ENCODE assay signal across 21 mouse cellular contexts in genomic region chr11:62194217-62194616, GRCm38 (mm10). TPM values are rescaled to one million over a fixed set of nuclear protein-coding genes. Genes with fewer than 3 reads are reported as not detected.
DNase-seq lines count a peak whose midpoint lies in the region; ATAC-seq and TF ChIP-seq lines count a peak whose summit lies in the region.
"Had no signal": no experiment of that assay in that cellular context is flagged by ENCODE, and none has a peak within 500 bp of the region (broad histone marks: within the 10 kb centered on the region; RNA-seq: fewer than 3 reads in every experiment).

No protein-coding gene starts in this region.

- no peaks in the 10 kb centered on the region for H3K27me3 ChIP-seq in intestine, embryonic 14.5 days (replicated peaks; ENCODE audit: control insufficient read depth, insufficient read depth, low read length)
- no peaks in the 10 kb centered on the region for H3K27me3 ChIP-seq in intestine, embryonic 15.5 days (replicated peaks)
- no peaks in the 10 kb centered on the region for H3K27me3 ChIP-seq in intestine, postnatal 0 days (replicated peaks; ENCODE audit: control insufficient read depth, insufficient read depth, low read length)
- no peaks in the 10 kb centered on the region for H3K27me3 ChIP-seq in intestine, embryonic 16.5 days (replicated peaks; ENCODE audit: control insufficient read depth, insufficient read depth, low read length)
- H3K27me3 ChIP-seq: CH12.LX, Patski had no signal

- TF ChIP-seq CTCF in intestine, postnatal 0 days (IDR thresholded peaks at IDR 0.05; ENCODE audit: low read depth) = no peak

- no peak overlapping the region for H3K27ac ChIP-seq in intestine, embryonic 14.5 days (ENCODE audit: low read depth)
- H3K27ac ChIP-seq in intestine, embryonic 15.5 days = no peak overlapping the region
- H3K27ac ChIP-seq in intestine, postnatal 0 days (ENCODE audit: low read depth, low read length) = no peak overlapping the region
- no peak overlapping the region for H3K27ac ChIP-seq in intestine, embryonic 16.5 days (ENCODE audit: low read length)

- H3K36me3 ChIP-seq in intestine, embryonic 14.5 days (ENCODE audit: control insufficient read depth, insufficient read depth, low read length) = no peaks in the 10 kb centered on the region
- no peaks in the 10 kb centered on the region for H3K36me3 ChIP-seq in intestine, embryonic 15.5 days
- H3K36me3 ChIP-seq in intestine, postnatal 0 days (ENCODE audit: control insufficient read depth, insufficient read depth) = no peaks in the 10 kb centered on the region; the same call in 1 of the 2 replicates
- H3K36me3 ChIP-seq in intestine, embryonic 16.5 days (ENCODE audit: control insufficient read depth, insufficient read depth, low read length) = no peaks in the 10 kb centered on the region
- H3K36me3 ChIP-seq: G1E had no signal

- H3K9me3 ChIP-seq in intestine, embryonic 14.5 days (ENCODE audit: control insufficient read depth, low read length) = no peaks in the 10 kb centered on the region
- H3K9me3 ChIP-seq in intestine, embryonic 15.5 days = no peaks in the 10 kb centered on the region
- H3K9me3 ChIP-seq in intestine, postnatal 0 days (ENCODE audit: control insufficient read depth) = no peaks in the 10 kb centered on the region
- H3K9me3 ChIP-seq in intestine, embryonic 16.5 days (ENCODE audit: control insufficient read depth, low read length) = no peaks in the 10 kb centered on the region

- no peak overlapping the region for H3K4me3 ChIP-seq in intestine, embryonic 14.5 days (ENCODE audit: low read depth, low read length)
- no peak overlapping the region for H3K4me3 ChIP-seq in intestine, embryonic 15.5 days (replicated peaks)
- H3K4me3 ChIP-seq in intestine, postnatal 0 days (ENCODE audit: low read depth, low read length) = no peak overlapping the region
- H3K4me3 ChIP-seq in intestine, embryonic 16.5 days (ENCODE audit: low read length) = no peak overlapping the region

- no peak overlapping the region for H3K9ac ChIP-seq in intestine, embryonic 14.5 days (ENCODE audit: low read length)
- no peak overlapping the region for H3K9ac ChIP-seq in intestine, embryonic 15.5 days
- no peak overlapping the region for H3K9ac ChIP-seq in intestine, postnatal 0 days (ENCODE audit: low read depth, low read length)
- H3K9ac ChIP-seq in intestine, embryonic 16.5 days (ENCODE audit: low read depth, low read length) = no peak overlapping the region

- ATAC-seq in intestine, embryonic 14.5 days (replicated peaks; ENCODE audit: low FRiP score, low TSS enrichment, low read depth) = no peak
- ATAC-seq in intestine, embryonic 15.5 days = no peak
- ATAC-seq in intestine, postnatal 0 days = peak; percentile 85
- no peak for ATAC-seq in intestine, embryonic 16.5 days
- ATAC-seq: activated CD4-positive, CD25-positive, alpha-beta regulatory T cell, adult 4 months; CD4-positive, CD25-positive, alpha-beta regulatory T cell, adult 4 months; Patski had no signal

- peak; percentile 55 for DNase-seq in heart, adult 11 months
- DNase-seq in heart, postnatal 14 days = no peak
- DNase-seq in intestine, embryonic 14.5 days (ENCODE audit: low spot score) = peak; percentile 31
- DNase-seq: adrenal gland, adult 2 months; adrenal gland, adult 8-10 months; adrenal gland, postnatal 10 days; adrenal gland, postnatal 14 days; adrenal gland, postnatal 25 days; adrenal gland, postnatal 36 days; B cell, adult 2 months; cerebellum, adult 11 months; cerebellum, adult 11-12 months; cerebellum, adult 18-20 months had no signal

- no peak overlapping the region for H3K4me2 ChIP-seq in intestine, embryonic 14.5 days (ENCODE audit: low read length)
- no peak overlapping the region for H3K4me2 ChIP-seq in intestine, embryonic 15.5 days (replicated peaks)
- no peak overlapping the region for H3K4me2 ChIP-seq in intestine, postnatal 0 days (replicated peaks; ENCODE audit: low read depth)
- H3K4me2 ChIP-seq in intestine, embryonic 16.5 days (ENCODE audit: low read depth, low read length) = no peak overlapping the region

- intact Hi-C loops in heart, postnatal 14 days (cut with DNase I) = no loop called here

- H3K4me1 ChIP-seq in intestine, embryonic 14.5 days (replicated peaks; ENCODE audit: control insufficient read depth, insufficient read depth, low read length) = no peaks in the 10 kb centered on the region
- no peaks in the 10 kb centered on the region for H3K4me1 ChIP-seq in intestine, embryonic 15.5 days (replicated peaks)
- H3K4me1 ChIP-seq in intestine, postnatal 0 days (replicated peaks; ENCODE audit: control insufficient read depth, insufficient read depth, low read length) = no peaks in the 10 kb centered on the region
- H3K4me1 ChIP-seq in intestine, embryonic 16.5 days (ENCODE audit: control insufficient read depth, insufficient read depth, low read length) = no peaks in the 10 kb centered on the region

RNA-seq across cellular contexts. Expression of gene Adora2b, which starts 54.6 kb away (rescaled TPM):
- total RNA-seq in heart, postnatal 14 days (2021) = 1 to 10 TPM; 2.6 to 2.7 TPM
- 4.3 and 4.4 TPM in 2 replicates for polyA plus RNA-seq in intestine, embryonic 14.5 days (2014; fragmentation: Nextera tagmentation; extraction: Ambion mirVana)
- polyA plus RNA-seq in intestine, embryonic 15.5 days (2015; fragmentation: Nextera tagmentation; extraction: Ambion mirVana) = 6.9 and 7.0 TPM in 2 replicates
- 40.4 and 43.6 TPM in 2 replicates for polyA plus RNA-seq in intestine, postnatal 0 days (2015; fragmentation: Nextera tagmentation; extraction: Ambion mirVana)
- 9.7 and 14.0 TPM in 2 replicates for polyA plus RNA-seq in intestine, embryonic 16.5 days (2015; fragmentation: Nextera tagmentation; extraction: Ambion mirVana)
- polyA plus RNA-seq: activated CD4-positive, CD25-positive, alpha-beta regulatory T cell, adult 4 months; CD4-positive, CD25-positive, alpha-beta regulatory T cell, adult 4 months had no signal

Comparison
In these comparisons a context has a peak if more than half of its experiments do, and no peak if none do; other contexts are left out.
1. DNase-seq: peak in heart, adult 11 months (single experiment) and intestine, embryonic 14.5 days (single experiment); none in heart, postnatal 14 days (0 of 2).